Mouse (Mus musculus): ENCODE data around the gene Mosmo. TPM values are rescaled to one million over a fixed set of nuclear protein-coding genes. Genes with fewer than 3 reads are reported as not detected.

The Mosmo gene
- polyA plus RNA-seq, 2 experiments = 4.8 to 9.6 TPM

DNA sequence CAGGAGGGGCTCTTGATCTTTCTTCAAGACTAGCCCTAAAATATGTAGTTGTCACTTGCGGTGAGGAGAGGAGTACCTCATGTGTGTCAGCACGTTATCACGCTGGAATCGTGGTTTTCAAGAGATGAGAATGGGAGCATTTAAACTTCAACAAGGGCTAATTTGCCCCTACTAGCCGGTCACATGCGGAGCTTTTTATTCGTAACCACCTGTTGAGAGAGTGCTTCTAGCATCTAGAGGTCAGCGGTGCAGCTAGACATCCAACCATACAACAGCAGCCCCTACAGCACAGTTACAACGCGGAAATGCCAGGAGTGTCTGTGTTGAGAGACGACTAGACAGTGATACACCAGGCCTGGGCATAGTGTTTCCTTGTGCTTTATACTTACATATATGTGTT lies 41.6 kb upstream of the Mosmo start:
- WGBS (ENCODE audit: insufficient replicate concordance) = under 1% methylated on average over 11 of the region's 11 CpGs
- peak in 2 of 3 experiments; percentile 7 to 28 for DNase-seq (ENCODE audit: low read depth in 3 of 3, low spot score in 3 of 3)
- Histone ChIP-seq H3K9ac (replicated peaks) (peak overlapping the region; percentile 79), H3K4me2 (ENCODE audit: low read depth) (peak overlapping the region; percentile 75), H3K27me3 (ENCODE audit: control insufficient read depth, insufficient read depth, low read length) (no peaks in the 10 kb centered on the region), H3K36me3 (replicated peaks; ENCODE audit: control insufficient read depth, insufficient read depth, low read depth) (peaks cover 25% of the 10 kb centered on the region), H3K9me3 (ENCODE audit: control insufficient read depth, low read length) (no peaks in the 10 kb centered on the region), H3K4me1 (replicated peaks; ENCODE audit: control insufficient read depth in 2 of 2, insufficient read depth in 2 of 2, low read length in 1 of 2) (peaks cover 0 to 6% of the 10 kb centered on the region in 2 experiments; a peak in 2 of 4 replicates), H3K4me3 (ENCODE audit: insufficient read depth in 1 of 2, low read depth in 2 of 2, low read length in 2 of 2) (peak overlapping the region; percentile 81 to 86), H3K27ac (peak overlapping the region; percentile 65)
- TF ChIP-seq EP300 (IDR thresholded peaks at IDR 0.05; ENCODE audit: low read depth) (no peak), CTCF (IDR thresholded peaks at IDR 0.05; ENCODE audit: low read depth) (no peak)
- no peak for ATAC-seq (ENCODE audit: insufficient read depth)

GRCm38 (mm10) chr7:120643217-120643616 lies 34.2 kb upstream of the Mosmo start:
- Histone ChIP-seq H3K27ac (no peak overlapping the region), H3K9ac (replicated peaks) (no peak overlapping the region), H3K27me3 (ENCODE audit: control insufficient read depth, insufficient read depth, low read length) (no peaks in the 10 kb centered on the region), H3K4me2 (ENCODE audit: low read depth) (no peak overlapping the region), H3K4me3 (ENCODE audit: insufficient read depth in 1 of 2, low read depth in 2 of 2, low read length in 2 of 2) (no peak overlapping the region), H3K36me3 (replicated peaks; ENCODE audit: control insufficient read depth, insufficient read depth, low read depth) (peaks cover 45% of the 10 kb centered on the region), H3K9me3 (ENCODE audit: control insufficient read depth, low read length) (no peaks in the 10 kb centered on the region), H3K4me1 (replicated peaks; ENCODE audit: control insufficient read depth in 2 of 2, insufficient read depth in 2 of 2, low read length in 1 of 2) (no peaks in the 10 kb centered on the region)
- WGBS (ENCODE audit: insufficient replicate concordance) = 77% methylated on average over 4 of the region's 4 CpGs
- TF ChIP-seq CTCF (IDR thresholded peaks at IDR 0.05; ENCODE audit: low read depth) (peak; percentile 29; the same call in 1 of the 2 replicates), EP300 (IDR thresholded peaks at IDR 0.05; ENCODE audit: low read depth) (no peak)
- DNase-seq (ENCODE audit: low read depth in 3 of 3, low spot score in 3 of 3) = peak in 1 of 3 experiments; percentile 10
- no peak for ATAC-seq (ENCODE audit: insufficient read depth)

DNA sequence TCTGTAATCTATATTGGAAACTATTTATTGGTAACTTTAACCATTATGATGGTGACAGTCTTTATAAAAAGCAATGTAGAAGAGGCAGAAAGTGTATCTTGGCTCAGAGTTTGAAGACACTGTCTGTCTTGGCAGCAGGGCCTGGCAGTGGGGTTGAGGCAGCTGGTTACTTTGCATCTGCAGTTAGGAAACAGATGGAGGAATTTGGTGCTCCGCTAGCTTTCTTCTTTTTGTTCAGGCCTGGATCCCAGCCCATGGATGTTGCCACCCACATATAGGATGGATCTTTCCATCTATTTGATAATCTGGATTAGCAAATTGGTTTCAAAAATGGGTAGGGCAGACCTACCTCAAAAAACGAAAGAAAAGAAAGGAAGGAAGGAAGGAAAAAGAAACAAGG lies 29.6 kb upstream of the Mosmo start:
- Histone ChIP-seq H3K27me3 (ENCODE audit: control insufficient read depth, insufficient read depth, low read length) (no peaks in the 10 kb centered on the region), H3K4me2 (ENCODE audit: low read depth) (no peak overlapping the region), H3K9ac (replicated peaks) (no peak overlapping the region), H3K36me3 (replicated peaks; ENCODE audit: control insufficient read depth, insufficient read depth, low read depth) (peaks cover 54% of the 10 kb centered on the region), H3K4me1 (replicated peaks; ENCODE audit: control insufficient read depth in 2 of 2, insufficient read depth in 2 of 2, low read length in 1 of 2) (no peaks in the 10 kb centered on the region), H3K4me3 (ENCODE audit: insufficient read depth in 1 of 2, low read depth in 2 of 2, low read length in 2 of 2) (no peak overlapping the region), H3K27ac (no peak overlapping the region), H3K9me3 (ENCODE audit: control insufficient read depth, low read length) (no peaks in the 10 kb centered on the region)
- no peak for TF ChIP-seq CTCF (IDR thresholded peaks at IDR 0.05; ENCODE audit: low read depth)
- no peak for TF ChIP-seq EP300 (IDR thresholded peaks at IDR 0.05; ENCODE audit: low read depth)
- ATAC-seq (ENCODE audit: insufficient read depth) (no peak), DNase-seq (ENCODE audit: low read depth in 3 of 3, low spot score in 3 of 3) (no peak)
- WGBS (ENCODE audit: insufficient replicate concordance) = 75% methylated on average over 2 of the region's 2 CpGs

DNA sequence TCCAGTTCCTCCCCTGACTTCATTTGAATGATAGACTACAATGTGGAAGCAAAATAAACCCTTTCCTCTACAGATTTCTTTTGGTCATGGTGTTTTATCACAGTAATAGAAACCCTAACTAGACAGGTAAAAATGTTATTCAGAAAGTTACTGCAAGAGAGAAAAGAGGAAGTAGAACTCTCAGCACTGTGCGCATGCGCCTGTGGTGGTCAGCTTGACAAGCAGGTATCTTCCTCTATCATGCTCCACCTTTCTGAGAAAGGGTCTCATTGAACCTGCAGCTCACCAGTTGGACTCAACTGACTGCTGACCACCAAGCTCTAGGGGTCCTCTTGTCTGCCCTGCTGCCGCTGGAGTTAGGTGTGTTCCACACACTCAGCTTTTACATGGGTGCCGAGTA lies 15.3 kb upstream of the Mosmo start:
- H3K27ac ChIP-seq = no peak overlapping the region
- H3K4me1 ChIP-seq (replicated peaks; ENCODE audit: control insufficient read depth in 2 of 2, insufficient read depth in 2 of 2, low read length in 1 of 2) = no peaks in the 10 kb centered on the region
- DNase-seq (ENCODE audit: low read depth in 3 of 3, low spot score in 3 of 3) = no peak
- no peaks in the 10 kb centered on the region for H3K9me3 ChIP-seq (ENCODE audit: control insufficient read depth, low read length)
- ATAC-seq (ENCODE audit: insufficient read depth) = no peak
- H3K4me3 ChIP-seq (ENCODE audit: insufficient read depth in 1 of 2, low read depth in 2 of 2, low read length in 2 of 2) = no peak overlapping the region
- 62% methylated on average over 4 of the region's 4 CpGs for WGBS (ENCODE audit: insufficient replicate concordance)
- H3K27me3 ChIP-seq (ENCODE audit: control insufficient read depth, insufficient read depth, low read length) = no peaks in the 10 kb centered on the region
- H3K9ac ChIP-seq (replicated peaks) = no peak overlapping the region
- no peak overlapping the region for H3K4me2 ChIP-seq (ENCODE audit: low read depth)
- TF ChIP-seq CTCF (IDR thresholded peaks at IDR 0.05; ENCODE audit: low read depth) = no peak
- no peak for TF ChIP-seq EP300 (IDR thresholded peaks at IDR 0.05; ENCODE audit: low read depth)
- H3K36me3 ChIP-seq (replicated peaks; ENCODE audit: control insufficient read depth, insufficient read depth, low read depth) = peaks cover 24% of the 10 kb centered on the region

DNA sequence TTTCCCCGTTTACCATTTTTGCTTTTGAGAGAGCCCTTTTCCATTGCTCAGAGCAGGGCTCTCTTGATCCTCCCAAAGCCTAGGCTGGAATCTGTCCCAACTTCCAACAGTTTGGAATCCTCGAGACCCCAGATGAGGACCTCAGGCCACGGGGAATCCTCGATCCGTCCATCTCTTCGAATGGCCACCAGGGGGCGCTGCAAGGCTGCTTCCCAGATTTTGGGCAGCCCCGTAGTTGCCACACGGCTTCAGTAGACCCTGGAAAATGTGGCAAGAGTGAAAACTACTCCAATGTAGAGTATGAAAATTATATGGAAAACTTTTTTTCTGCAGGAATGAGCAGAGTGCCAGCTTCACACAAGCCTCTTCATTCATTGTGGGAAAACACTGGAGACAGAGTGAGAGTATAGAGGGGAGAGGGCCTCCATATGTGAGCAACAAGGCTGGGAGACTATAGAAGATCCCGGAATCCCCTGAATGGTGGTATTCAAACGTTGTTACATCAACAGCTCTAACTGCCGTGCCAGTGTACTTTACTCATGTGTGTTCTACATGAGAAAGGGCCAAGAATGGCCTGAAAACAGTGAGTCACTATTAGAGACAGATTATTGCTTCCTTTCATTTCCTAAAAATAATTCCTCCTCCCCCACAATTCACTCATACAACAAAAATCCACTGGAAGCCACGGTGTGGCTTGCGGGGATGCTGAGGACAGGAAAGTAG lies 7.1 kb upstream of the Mosmo start, which contains the start of gene Pdzd9:
Pdzd9 (minus strand) TSS at position 191 of the 723 bp plus-strand sequence.
- no peak within 1 kb of the TSS for H3K27ac ChIP-seq
- peak within 1 kb of the TSS; percentile 6 for H3K4me2 ChIP-seq (ENCODE audit: low read depth)
- H3K27me3 ChIP-seq (ENCODE audit: control insufficient read depth, insufficient read depth, low read length) = no peaks in the 10 kb centered on the region
- H3K4me1 ChIP-seq (replicated peaks; ENCODE audit: control insufficient read depth in 2 of 2, insufficient read depth in 2 of 2, low read length in 1 of 2) = no peaks in the 10 kb centered on the region; a peak in 1 of 4 replicates
- TF ChIP-seq CTCF (IDR thresholded peaks at IDR 0.05; ENCODE audit: low read depth) (peak; percentile 95), EP300 (IDR thresholded peaks at IDR 0.05; ENCODE audit: low read depth) (no peak)
- no peaks in the 10 kb centered on the region for H3K36me3 ChIP-seq (replicated peaks; ENCODE audit: control insufficient read depth, insufficient read depth, low read depth)
- WGBS (ENCODE audit: insufficient replicate concordance) = 16% methylated on average over 14 of the region's 14 CpGs
- no peak within 1 kb of the TSS for H3K9ac ChIP-seq (replicated peaks)
- no peaks in the 10 kb centered on the region for H3K9me3 ChIP-seq (ENCODE audit: control insufficient read depth, low read length)
- ATAC-seq (ENCODE audit: insufficient read depth) (no peak), DNase-seq (ENCODE audit: low read depth in 3 of 3, low spot score in 3 of 3) (no peak)
- no peak within 1 kb of the TSS for H3K4me3 ChIP-seq (ENCODE audit: insufficient read depth in 1 of 2, low read depth in 2 of 2, low read length in 2 of 2)
